34 mouse cellular contexts compared by ENCODE assay signal in genomic region chr4:155109471-155109870, GRCm38 (mm10). TPM values are rescaled to one million over a fixed set of nuclear protein-coding genes. Genes with fewer than 3 reads are reported as not detected.
DNase-seq lines count a peak whose midpoint lies in the region; ATAC-seq and TF ChIP-seq lines count a peak whose summit lies in the region.
"Had no signal": no experiment of that assay in that cellular context is flagged by ENCODE, and none has a peak within 500 bp of the region (broad histone marks: within the 10 kb centered on the region; RNA-seq: fewer than 3 reads in every experiment).

No protein-coding gene starts in this region.

- no peak for DNase-seq in gastrocnemius, adult 2 months
- DNase-seq in gastrocnemius, adult 8-10 months (ENCODE audit: low spot score in 2 of 2), result no peak
- DNase-seq in kidney, adult 8-10 months, result no peak
- DNase-seq in stomach, postnatal 0 days (ENCODE audit: low spot score), result no peak
- DNase-seq: adrenal gland, postnatal 14 days; cerebellum, adult 11 months; cerebellum, adult 9-11 months; embryo, embryonic 11 days; gastrocnemius, postnatal 25 days; heart, adult 11 months; heart, postnatal 14 days; kidney, postnatal 14 days; layer of hippocampus, adult 9-11 months; liver, embryonic 13.5 days; lung, adult 18-20 months; lung, postnatal 36 days; retina, postnatal 1 day; right cerebral cortex, postnatal 14 days; thymus, adult 18-20 months; thymus, postnatal 36 days had no signal

- H3K4me2 ChIP-seq in kidney, embryonic 16.5 days (replicated peaks; ENCODE audit: low read depth, low read length), result no peak overlapping the region
- H3K4me2 ChIP-seq in stomach, embryonic 15.5 days, result no peak overlapping the region
- H3K4me2 ChIP-seq in stomach, postnatal 0 days (replicated peaks; ENCODE audit: low read depth), result no peak overlapping the region
- H3K4me2 ChIP-seq: forebrain, embryonic 13.5 days; hindbrain, embryonic 12.5 days; intestine, embryonic 15.5 days; liver, embryonic 13.5 days; midbrain, embryonic 12.5 days; neural tube, embryonic 13.5 days had no signal

- H3K9me3 ChIP-seq in kidney, embryonic 16.5 days (ENCODE audit: low read length), result no peaks in the 10 kb centered on the region
- H3K9me3 ChIP-seq in stomach, embryonic 15.5 days, result no peaks in the 10 kb centered on the region
- no peaks in the 10 kb centered on the region for H3K9me3 ChIP-seq in stomach, postnatal 0 days (ENCODE audit: control insufficient read depth, low read length)
- H3K9me3 ChIP-seq: forebrain, embryonic 13.5 days; G1E; heart, embryonic 10.5 days; hindbrain, embryonic 12.5 days; intestine, embryonic 15.5 days; liver, embryonic 13.5 days; midbrain, embryonic 12.5 days; neural tube, embryonic 13.5 days had no signal

- H3K4me3 ChIP-seq in gastrocnemius, adult 2 months, result no peak overlapping the region
- no peak overlapping the region for H3K4me3 ChIP-seq in kidney, embryonic 16.5 days (ENCODE audit: low read length)
- H3K4me3 ChIP-seq in stomach, embryonic 15.5 days (replicated peaks), result no peak overlapping the region
- no peak overlapping the region for H3K4me3 ChIP-seq in stomach, postnatal 0 days (ENCODE audit: low read depth, low read length)
- no peak overlapping the region for H3K4me3 ChIP-seq in olfactory bulb, adult 2 months (ENCODE audit: insufficient read depth, low read depth, low read length)
- H3K4me3 ChIP-seq: forebrain, embryonic 13.5 days; heart, embryonic 10.5 days; hindbrain, embryonic 12.5 days; intestine, embryonic 15.5 days; liver, embryonic 13.5 days; midbrain, embryonic 12.5 days; neural tube, embryonic 13.5 days had no signal

- H3K27me3 ChIP-seq in kidney, embryonic 16.5 days (ENCODE audit: insufficient read depth, low read length), result no peaks in the 10 kb centered on the region
- no peaks in the 10 kb centered on the region for H3K27me3 ChIP-seq in stomach, embryonic 15.5 days (replicated peaks)
- no peaks in the 10 kb centered on the region for H3K27me3 ChIP-seq in stomach, postnatal 0 days (ENCODE audit: control insufficient read depth, insufficient read depth, low read length)
- H3K27me3 ChIP-seq: forebrain, embryonic 13.5 days; hindbrain, embryonic 12.5 days; intestine, embryonic 15.5 days; liver, embryonic 13.5 days; midbrain, embryonic 12.5 days; neural tube, embryonic 13.5 days; Patski had no signal

- TF ChIP-seq POLR2A in olfactory bulb, adult 2 months (IDR thresholded peaks at IDR 0.05; ENCODE audit: insufficient read depth, low read depth, low read length), result no peak

- H3K4me1 ChIP-seq in kidney, embryonic 16.5 days (ENCODE audit: insufficient read depth, low read length), result peaks cover 12% of the 10 kb centered on the region
- peaks cover 5% of the 10 kb centered on the region; the same call in 1 of the 2 replicates for H3K4me1 ChIP-seq in stomach, embryonic 15.5 days
- 0 out of 2 replicates have a peak, but pooled peaks cover 4% of the 10 kb centered on the region for H3K4me1 ChIP-seq in stomach, postnatal 0 days (replicated peaks; ENCODE audit: control insufficient read depth, insufficient read depth)
- peaks cover 23% of the 10 kb centered on the region for H3K4me1 ChIP-seq in olfactory bulb, adult 2 months (ENCODE audit: control insufficient read depth, insufficient read depth, low read length)
- H3K4me1 ChIP-seq: forebrain, embryonic 13.5 days; midbrain, embryonic 12.5 days had no signal

- no peak for TF ChIP-seq EP300 in stomach, postnatal 0 days (optimal IDR thresholded peaks at IDR 0.05)

- intact Hi-C loops in gastrocnemius, adult 2 months (cut with DNase I), result no loop called here

- peak overlapping the region; percentile 59 for H3K27ac ChIP-seq in gastrocnemius, adult 2 months
- H3K27ac ChIP-seq in kidney, embryonic 16.5 days (ENCODE audit: low read length), result peak overlapping the region; percentile 57; the same call in 1 of the 2 replicates
- peak overlapping the region; percentile 44; the same call in 1 of the 2 replicates for H3K27ac ChIP-seq in stomach, embryonic 15.5 days
- no peak overlapping the region; the same call in 1 of the 2 replicates for H3K27ac ChIP-seq in stomach, postnatal 0 days (replicated peaks)
- peak overlapping the region; percentile 82 for H3K27ac ChIP-seq in olfactory bulb, adult 2 months (ENCODE audit: insufficient read depth, low read depth, low read length)
- H3K27ac ChIP-seq: forebrain, embryonic 13.5 days; heart, embryonic 10.5 days; hindbrain, embryonic 12.5 days; hindbrain, postnatal 0 days; intestine, embryonic 15.5 days; liver, embryonic 13.5 days; midbrain, embryonic 12.5 days; neural tube, embryonic 13.5 days had no signal

- no peak for ATAC-seq in kidney, embryonic 16.5 days (ENCODE audit: low FRiP score, low TSS enrichment)
- ATAC-seq in stomach, embryonic 15.5 days (ENCODE audit: insufficient read depth, low FRiP score, low read depth), result no peak
- ATAC-seq in stomach, postnatal 0 days (ENCODE audit: low FRiP score, low TSS enrichment), result no peak
- ATAC-seq in activated CD4-positive, CD25-positive, alpha-beta regulatory T cell, adult 4 months, result no peak
- ATAC-seq: forebrain, embryonic 13.5 days; hindbrain, postnatal 0 days; intestine, embryonic 15.5 days; Patski had no signal

- 0 out of 2 replicates have a peak overlapping the region, but pooled peaks have one; percentile 37 for H3K9ac ChIP-seq in kidney, embryonic 16.5 days (replicated peaks; ENCODE audit: low read length)
- H3K9ac ChIP-seq in stomach, embryonic 15.5 days, result no peak overlapping the region
- no peak overlapping the region for H3K9ac ChIP-seq in stomach, postnatal 0 days (ENCODE audit: low read length)
- H3K9ac ChIP-seq: hindbrain, embryonic 12.5 days; liver, embryonic 13.5 days; midbrain, embryonic 12.5 days; neural tube, embryonic 13.5 days had no signal

- no peak for TF ChIP-seq CTCF in gastrocnemius, adult 2 months (IDR thresholded peaks at IDR 0.05)
- TF ChIP-seq CTCF in stomach, postnatal 0 days (IDR thresholded peaks at IDR 0.05; ENCODE audit: low read depth), result no peak
- no peak for TF ChIP-seq CTCF in olfactory bulb, adult 2 months (IDR thresholded peaks at IDR 0.05; ENCODE audit: insufficient read depth, low read depth, low read length)

- H3K36me3 ChIP-seq in kidney, embryonic 16.5 days (ENCODE audit: insufficient read depth, low read length), result no peaks in the 10 kb centered on the region
- no peaks in the 10 kb centered on the region for H3K36me3 ChIP-seq in stomach, embryonic 15.5 days
- H3K36me3 ChIP-seq in stomach, postnatal 0 days (ENCODE audit: control insufficient read depth, insufficient read depth, low read length), result no peaks in the 10 kb centered on the region
- H3K36me3 ChIP-seq: G1E; heart, embryonic 10.5 days; hindbrain, embryonic 12.5 days; intestine, embryonic 15.5 days; liver, embryonic 13.5 days; midbrain, embryonic 12.5 days; neural tube, embryonic 13.5 days had no signal

- 41% methylated on average over 5 of the region's 5 CpGs for WGBS in kidney, embryonic 16.5 days
- 57% methylated on average over 5 of the region's 5 CpGs for WGBS in stomach, embryonic 15.5 days
- WGBS in stomach, postnatal 0 days, result 48% methylated on average over 5 of the region's 5 CpGs
- 72% methylated on average over 5 of the region's 5 CpGs for whole genome bisulfite sequencing in olfactory bulb, adult 2 months

RNA-seq across cellular contexts. Expression of gene Morn1, which starts 23.1 kb away (rescaled TPM):
- total RNA-seq in gastrocnemius, adult 2 months (2021), result 1 to 10 TPM; 1.3 TPM
- total RNA-seq in gastrocnemius, adult 8-10 months (2022), result 1 to 10 TPM; 1.2 to 2.1 (median 1.4) TPM
- polyA plus RNA-seq in kidney, embryonic 16.5 days (2015; fragmentation: Nextera tagmentation; extraction: Ambion mirVana), result 5.9 and 7.0 TPM in 2 replicates
- 5.1 and 5.3 TPM in 2 replicates for polyA plus RNA-seq in stomach, embryonic 15.5 days (2015; fragmentation: Nextera tagmentation; extraction: Ambion mirVana)
- 3.2 and 3.6 TPM in 2 replicates for polyA plus RNA-seq in stomach, postnatal 0 days (2015; fragmentation: Nextera tagmentation; extraction: Ambion mirVana)
- polyA plus RNA-seq in olfactory bulb, adult 2 months (2012; ENCODE audit: insufficient read depth, insufficient read length, low replicate concordance, missing spikeins), result not detected in 2 replicates
- polyA plus RNA-seq in activated CD4-positive, CD25-positive, alpha-beta regulatory T cell, adult 4 months (2017; shearing (Covaris generic)), result 1 to 10 TPM; 1.2 to 1.6 TPM

RNA-seq across cellular contexts. Expression of gene Rer1, which starts 23.3 kb away (rescaled TPM):
- total RNA-seq in gastrocnemius, adult 2 months (2021), result 10 to 100 TPM; 54.8 to 59.3 TPM
- 10 to 100 TPM; 52.2 to 64.6 (median 59.8) TPM for total RNA-seq in gastrocnemius, adult 8-10 months (2022)
- 158 and 162 TPM in 2 replicates for polyA plus RNA-seq in kidney, embryonic 16.5 days (2015; fragmentation: Nextera tagmentation; extraction: Ambion mirVana)
- polyA plus RNA-seq in stomach, embryonic 15.5 days (2015; fragmentation: Nextera tagmentation; extraction: Ambion mirVana), result 175 and 179 TPM in 2 replicates
- 182 and 185 TPM in 2 replicates for polyA plus RNA-seq in stomach, postnatal 0 days (2015; fragmentation: Nextera tagmentation; extraction: Ambion mirVana)
- not detected in 2 replicates for polyA plus RNA-seq in olfactory bulb, adult 2 months (2012; ENCODE audit: insufficient read depth, insufficient read length, low replicate concordance, missing spikeins)
- polyA plus RNA-seq in activated CD4-positive, CD25-positive, alpha-beta regulatory T cell, adult 4 months (2017; shearing (Covaris generic)), result 100 to 1,000 TPM; 109 to 129 TPM

RNA-seq across cellular contexts. Expression of gene Pex10, which starts 42.7 kb away (rescaled TPM):
- total RNA-seq in gastrocnemius, adult 2 months (2021), result 10 to 100 TPM; 12.9 to 17.9 TPM
- total RNA-seq in gastrocnemius, adult 8-10 months (2022), result 10 to 100 TPM; 10.4 to 12.4 (median 11.4) TPM
- polyA plus RNA-seq in kidney, embryonic 16.5 days (2015; fragmentation: Nextera tagmentation; extraction: Ambion mirVana), result 26.3 and 27.3 TPM in 2 replicates
- polyA plus RNA-seq in stomach, embryonic 15.5 days (2015; fragmentation: Nextera tagmentation; extraction: Ambion mirVana), result 18.4 and 19.1 TPM in 2 replicates
- polyA plus RNA-seq in stomach, postnatal 0 days (2015; fragmentation: Nextera tagmentation; extraction: Ambion mirVana), result 10.3 and 10.5 TPM in 2 replicates
- polyA plus RNA-seq in olfactory bulb, adult 2 months (2012; ENCODE audit: insufficient read depth, insufficient read length, low replicate concordance, missing spikeins), result not detected in 2 replicates
- polyA plus RNA-seq in activated CD4-positive, CD25-positive, alpha-beta regulatory T cell, adult 4 months (2017; shearing (Covaris generic)), result 1 to 10 TPM; 5.6 to 8.6 TPM

RNA-seq across cellular contexts. Expression of gene Plch2, which starts 52.9 kb away (rescaled TPM):
- total RNA-seq in gastrocnemius, adult 2 months (2021), result under 1 TPM in 1 of 2 experiments, not detected in 1; 0.38 TPM
- total RNA-seq in gastrocnemius, adult 8-10 months (2022), result under 1 TPM in 3 of 4 experiments, not detected in 1; 0.13 to 0.73 (median 0.15) TPM
- polyA plus RNA-seq in kidney, embryonic 16.5 days (2015; fragmentation: Nextera tagmentation; extraction: Ambion mirVana), result 3.6 and 3.8 TPM in 2 replicates
- 24.1 and 24.7 TPM in 2 replicates for polyA plus RNA-seq in stomach, embryonic 15.5 days (2015; fragmentation: Nextera tagmentation; extraction: Ambion mirVana)
- 15.4 and 18.3 TPM in 2 replicates for polyA plus RNA-seq in stomach, postnatal 0 days (2015; fragmentation: Nextera tagmentation; extraction: Ambion mirVana)
- not detected in 2 replicates for polyA plus RNA-seq in olfactory bulb, adult 2 months (2012; ENCODE audit: insufficient read depth, insufficient read length, low replicate concordance, missing spikeins)
- polyA plus RNA-seq in activated CD4-positive, CD25-positive, alpha-beta regulatory T cell, adult 4 months (2017; shearing (Covaris generic)), result not detected
- total RNA-seq: megakaryocyte, adult 5-6 weeks had no signal
